Mouse (Mus musculus) kidney, embryonic 16.5 days (tissue): ENCODE data around the gene Kel. TPM values are rescaled to one million over a fixed set of nuclear protein-coding genes. Genes with fewer than 3 reads are reported as not detected.
A peak's percentile ranks its signal among the peaks of the same experiment; 100 is the strongest.

ENCODE experiments used
- ATAC-seq: fragments of 200-750 bp; cut with Nextera tagmentation; 2 replicates; pipeline ENCODE4 v1.8.0; 2017; ENCODE audit warnings: moderate TSS enrichment; ENCODE audit not compliant: low FRiP score, low TSS enrichment
- H3K27ac ChIP-seq: fragments of 300-500 bp; sonication (generic); 2 replicates; pipeline ENCODE4 v1.5.1; 2014; ENCODE audit warnings: low read length
- H3K27me3 ChIP-seq: fragments of 300-500 bp; sonication (generic); 2 replicates; pipeline ENCODE4 v1.6.1; 2014; ENCODE audit warnings: low read length, control low read depth, mixed read lengths; ENCODE audit not compliant: insufficient read depth
- H3K36me3 ChIP-seq: fragments of 300-500 bp; sonication (generic); 2 replicates; pipeline ENCODE4 v1.6.1; 2014; ENCODE audit warnings: low read length, control low read depth, mixed read lengths; ENCODE audit not compliant: insufficient read depth
- H3K4me1 ChIP-seq: fragments of 300-500 bp; sonication (generic); 2 replicates; pipeline ENCODE4 v1.6.1; 2014; ENCODE audit warnings: low read length, control low read depth, mixed read lengths; ENCODE audit not compliant: insufficient read depth
- H3K4me2 ChIP-seq: fragments of 300-500 bp; sonication (generic); replicated peaks from 2 replicates; pipeline ENCODE4 v1.6.1; 2014; ENCODE audit warnings: low read depth, low read length
- H3K4me3 ChIP-seq: fragments of 300-500 bp; sonication (generic); 2 replicates; pipeline ENCODE4 v1.5.1; 2014; ENCODE audit warnings: mild to moderate bottlenecking, low read length
- H3K9ac ChIP-seq: fragments of 300-500 bp; sonication (generic); replicated peaks from 2 replicates; pipeline ENCODE4 v1.6.1; 2014; ENCODE audit warnings: low read length
- H3K9me3 ChIP-seq: fragments of 300-500 bp; sonication (generic); 2 replicates; pipeline ENCODE4 v1.6.1; 2016; ENCODE audit warnings: low read length, control low read depth
- WGBS: fragments of 180-500 bp; shearing (Covaris S2); extraction: QIAGEN DNeasy Blood & Tissue Kit; methylation state at CpG from one replicate; pipeline ENCODE4 v1.1.7; 2014; 5-methylcytosine and 5-hydroxymethylcytosine counted together
- polyA plus RNA-seq: library from polyadenylated mRNA; unstranded; fragments of >200 nt; fragmentation: Nextera tagmentation; extraction: Ambion mirVana; gene quantifications from 2 replicates; pipeline ENCODE4 v1.2.1, GENCODE M21; 2015

Gene Kel
- 2.3 and 3.8 TPM in 2 replicates for polyA plus RNA-seq

GRCm38 (mm10) chr6:41704123-41704522 lies at the start of gene Kel:
Kel (minus strand) TSS chr6:41704339.
- H3K4me1 ChIP-seq = no peaks in the 10 kb centered on the region
- peak within 1 kb of the TSS; percentile 34; the same call in 1 of the 2 replicates for H3K27ac ChIP-seq
- 50% methylated on average over 1 of the region's 1 CpGs for WGBS
- no peak for ATAC-seq
- no peak within 1 kb of the TSS for H3K4me3 ChIP-seq
- 0 out of 2 replicates have a peak, but pooled peaks cover 2% of the 10 kb centered on the region for H3K9me3 ChIP-seq
- no peak within 1 kb of the TSS for H3K4me2 ChIP-seq
- H3K27me3 ChIP-seq = no peaks in the 10 kb centered on the region
- no peak within 1 kb of the TSS for H3K9ac ChIP-seq
- H3K36me3 ChIP-seq = no peaks in the 10 kb centered on the region

GRCm38 (mm10) chr6:41744664-41745392 lies 40.7 kb upstream of the Kel start:
- Histone ChIP-seq H3K27me3 (no peaks in the 10 kb centered on the region), H3K4me3 (no peak overlapping the region), H3K9me3 (no peaks in the 10 kb centered on the region), H3K9ac (no peak overlapping the region), H3K36me3 (no peaks in the 10 kb centered on the region), H3K4me2 (no peak overlapping the region), H3K27ac (no peak overlapping the region), H3K4me1 (no peaks in the 10 kb centered on the region)
- WGBS = 78% methylated on average over 5 of the region's 5 CpGs
- ATAC-seq = no peak

- no peak for ATAC-seq
- H3K9ac ChIP-seq = no peak overlapping the region
- H3K36me3 ChIP-seq = no peaks in the 10 kb centered on the region
Measured at GRCm38 (mm10) chr6:41741101-41741500, 37.0 kb upstream of the Kel start.

GRCm38 (mm10) chr6:41734719-41735470 lies 30.8 kb upstream of the Kel start:
- no peak overlapping the region for H3K4me3 ChIP-seq
- ATAC-seq = no peak

More at GRCm38 (mm10) chr6:41741101-41741500, 37.0 kb upstream of the Kel start:
- no peaks in the 10 kb centered on the region for H3K4me1 ChIP-seq
- H3K9me3 ChIP-seq = no peaks in the 10 kb centered on the region
- no peak overlapping the region for H3K4me2 ChIP-seq
- H3K4me3 ChIP-seq = no peak overlapping the region
- no peak overlapping the region for H3K27ac ChIP-seq
- H3K27me3 ChIP-seq = no peaks in the 10 kb centered on the region

GRCm38 (mm10) chr6:41727989-41728609 lies 24.0 kb upstream of the Kel start:
- Histone ChIP-seq H3K4me1 (no peaks in the 10 kb centered on the region), H3K27ac (no peak overlapping the region), H3K36me3 (no peaks in the 10 kb centered on the region), H3K27me3 (no peaks in the 10 kb centered on the region), H3K9ac (no peak overlapping the region), H3K4me3 (no peak overlapping the region), H3K9me3 (no peaks in the 10 kb centered on the region), H3K4me2 (no peak overlapping the region)
- no peak for ATAC-seq
- 76% methylated on average over 1 of the region's 1 CpGs for WGBS

More at GRCm38 (mm10) chr6:41734719-41735470, 30.8 kb upstream of the Kel start:
- no peak overlapping the region for H3K4me2 ChIP-seq
- no peaks in the 10 kb centered on the region for H3K36me3 ChIP-seq
- H3K27me3 ChIP-seq = no peaks in the 10 kb centered on the region
- no peaks in the 10 kb centered on the region for H3K4me1 ChIP-seq
- H3K9ac ChIP-seq = no peak overlapping the region
- H3K27ac ChIP-seq = no peak overlapping the region
- 91% methylated on average over 5 of the region's 5 CpGs for WGBS
- no peaks in the 10 kb centered on the region for H3K9me3 ChIP-seq

GRCm38 (mm10) chr6:41721430-41721829 lies 17.3 kb upstream of the Kel start:
- H3K4me3 ChIP-seq = no peak overlapping the region
- H3K27ac ChIP-seq = no peak overlapping the region
- 90% methylated on average over 2 of the region's 2 CpGs for WGBS
- no peak overlapping the region for H3K4me2 ChIP-seq
- H3K4me1 ChIP-seq = no peaks in the 10 kb centered on the region
- no peak for ATAC-seq
- no peaks in the 10 kb centered on the region for H3K36me3 ChIP-seq
- no peak overlapping the region for H3K9ac ChIP-seq
- H3K27me3 ChIP-seq = no peaks in the 10 kb centered on the region
- no peaks in the 10 kb centered on the region for H3K9me3 ChIP-seq

- no peaks in the 10 kb centered on the region for H3K4me1 ChIP-seq
- no peaks in the 10 kb centered on the region for H3K27me3 ChIP-seq
- H3K9me3 ChIP-seq = no peaks in the 10 kb centered on the region
- WGBS = 73% methylated on average over 1 of the region's 1 CpGs
- ATAC-seq = no peak
- no peak overlapping the region for H3K4me2 ChIP-seq
- H3K27ac ChIP-seq = no peak overlapping the region
- H3K4me3 ChIP-seq = no peak overlapping the region
- H3K9ac ChIP-seq = no peak overlapping the region
- H3K36me3 ChIP-seq = no peaks in the 10 kb centered on the region
Measured at GRCm38 (mm10) chr6:41710281-41710680, 6.1 kb upstream of the Kel start.

- Histone ChIP-seq H3K9ac (no peak overlapping the region), H3K4me3 (no peak overlapping the region), H3K27ac (no peak overlapping the region), H3K9me3 (0 out of 2 replicates have a peak, but pooled peaks cover 2% of the 10 kb centered on the region), H3K4me1 (no peaks in the 10 kb centered on the region), H3K27me3 (no peaks in the 10 kb centered on the region), H3K4me2 (no peak overlapping the region), H3K36me3 (no peaks in the 10 kb centered on the region)
- 88% methylated on average over 7 of the region's 7 CpGs for WGBS
- ATAC-seq = no peak
Measured at GRCm38 (mm10) chr6:41706275-41706674, 2.1 kb upstream of the Kel start.

GRCm38 (mm10) chr6:41702928-41703327 lies 1.2 kb downstream of the Kel start:
- no peaks in the 10 kb centered on the region for H3K36me3 ChIP-seq
- H3K27ac ChIP-seq = no peak overlapping the region
- 75% methylated on average over 2 of the region's 2 CpGs for WGBS
- no peak overlapping the region for H3K4me2 ChIP-seq
- H3K9me3 ChIP-seq = 0 out of 2 replicates have a peak, but pooled peaks cover 2% of the 10 kb centered on the region
- H3K27me3 ChIP-seq = no peaks in the 10 kb centered on the region
- no peak overlapping the region for H3K4me3 ChIP-seq
- no peaks in the 10 kb centered on the region for H3K4me1 ChIP-seq
- H3K9ac ChIP-seq = no peak overlapping the region
- peak; percentile 42; the same call in 1 of the 2 replicates for ATAC-seq
